Mouse (Mus musculus): ENCODE data around the gene Ccdc24. TPM values are rescaled to one million over a fixed set of nuclear protein-coding genes. Genes with fewer than 3 reads are reported as not detected.

Gene Ccdc24
- polyA plus RNA-seq, 2 experiments: 1.8 to 15.1 TPM

GRCm38 (mm10) chr4:117882701-117883691 is 10.6 kb upstream of the Ccdc24 start, which contains the start of gene B4galt2:
Gene B4galt2 (minus strand): TSS chr4:117883487.
- H3K4me1 ChIP-seq (ENCODE audit: control insufficient read depth, insufficient read depth, low read length): peaks cover 14% of the 10 kb centered on the region
- H3K27me3 ChIP-seq (ENCODE audit: control insufficient read depth, insufficient read depth, low read length): no peaks in the 10 kb centered on the region
- no peaks in the 10 kb centered on the region for H3K9me3 ChIP-seq (ENCODE audit: control insufficient read depth, low read length)
- H3K9ac ChIP-seq (ENCODE audit: low read depth, low read length, severe bottlenecking): peak within 1 kb of the TSS; percentile 87
- 0 out of 2 replicates have a peak, but pooled peaks have one; percentile 30 for TF ChIP-seq POLR2A (IDR thresholded peaks at IDR 0.05; ENCODE audit: borderline replicate concordance, extremely low read depth, insufficient read depth, insufficient read length)
- WGBS: under 1% methylated on average over 38 of the region's 103 CpGs
- ATAC-seq (ENCODE audit: low FRiP score, low read depth) (peak; percentile 56), DNase-seq (ENCODE audit: low spot score) (peak; percentile 67)
- peaks cover 53% of the 10 kb centered on the region for H3K36me3 ChIP-seq (ENCODE audit: control insufficient read depth, insufficient read depth, low read length)
- H3K27ac ChIP-seq (replicated peaks; ENCODE audit: low read depth, low read length): peak within 1 kb of the TSS; percentile 76
- peak within 1 kb of the TSS; percentile 79 for H3K4me3 ChIP-seq (replicated peaks; ENCODE audit: low read length)
- peak within 1 kb of the TSS; percentile 83 for H3K4me2 ChIP-seq (replicated peaks; ENCODE audit: low read depth, low read length, severe bottlenecking)

DNA sequence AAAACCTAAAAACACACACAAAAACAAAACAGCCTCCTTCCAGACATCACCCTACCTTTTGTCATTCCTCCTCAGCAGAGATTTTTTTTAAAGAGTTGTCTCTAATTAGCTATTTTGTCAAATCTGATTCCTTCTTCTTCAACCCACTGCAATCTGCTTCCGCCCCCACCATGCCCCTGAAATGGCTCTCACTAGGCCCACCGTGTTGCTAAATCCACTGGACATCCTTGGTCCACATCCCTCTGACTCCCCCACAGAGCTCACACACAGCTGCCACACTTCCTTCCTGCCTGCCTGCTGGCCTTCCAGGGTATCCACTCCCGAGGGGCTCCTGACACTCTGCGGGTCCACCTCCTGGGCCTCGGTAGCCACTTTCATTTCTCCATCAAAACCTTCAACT is 6.3 kb upstream of the Ccdc24 start:
- Histone ChIP-seq H3K4me1 (ENCODE audit: control insufficient read depth, insufficient read depth, low read length) (peaks cover 8% of the 10 kb centered on the region; the same call in 1 of the 2 replicates), H3K9ac (ENCODE audit: low read depth, low read length, severe bottlenecking) (no peak overlapping the region), H3K9me3 (ENCODE audit: control insufficient read depth, low read length) (no peaks in the 10 kb centered on the region), H3K4me2 (replicated peaks; ENCODE audit: low read depth, low read length, severe bottlenecking) (no peak overlapping the region), H3K4me3 (replicated peaks; ENCODE audit: low read length) (no peak overlapping the region), H3K36me3 (ENCODE audit: control insufficient read depth, insufficient read depth, low read length) (peaks cover 55% of the 10 kb centered on the region), H3K27me3 (ENCODE audit: control insufficient read depth, insufficient read depth, low read length) (no peaks in the 10 kb centered on the region), H3K27ac (replicated peaks; ENCODE audit: low read depth, low read length) (no peak overlapping the region)
- no peak for TF ChIP-seq POLR2A (IDR thresholded peaks at IDR 0.05; ENCODE audit: borderline replicate concordance, extremely low read depth, insufficient read depth, insufficient read length)
- ATAC-seq (ENCODE audit: low FRiP score, low read depth) (no peak), DNase-seq (ENCODE audit: low spot score) (no peak)
- WGBS: 75% methylated on average over 5 of the region's 5 CpGs

DNA sequence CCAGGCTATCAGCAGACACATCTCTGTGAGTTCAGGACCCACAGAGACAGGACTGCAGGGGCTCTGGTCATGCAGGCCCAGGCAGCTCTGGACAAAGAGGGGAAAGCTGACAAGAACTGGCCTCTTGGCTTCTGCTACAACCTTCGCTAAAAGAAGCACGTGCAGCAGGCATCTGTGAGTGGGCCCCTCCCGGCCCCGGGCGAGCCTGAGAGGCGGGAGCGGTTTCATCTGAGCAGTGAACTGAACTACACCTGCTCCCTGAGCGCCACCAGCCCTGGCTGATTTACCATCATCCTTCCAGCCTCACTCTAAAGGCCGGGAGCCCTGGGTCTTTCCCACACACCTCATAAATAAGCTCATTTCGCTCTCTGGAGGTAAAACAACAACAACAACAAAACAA is 5.9 kb upstream of the Ccdc24 start:
- Histone ChIP-seq H3K36me3 (ENCODE audit: control insufficient read depth, insufficient read depth, low read length) (peaks cover 59% of the 10 kb centered on the region), H3K4me1 (ENCODE audit: control insufficient read depth, insufficient read depth, low read length) (peaks cover 8% of the 10 kb centered on the region; the same call in 1 of the 2 replicates), H3K4me2 (replicated peaks; ENCODE audit: low read depth, low read length, severe bottlenecking) (no peak overlapping the region), H3K4me3 (replicated peaks; ENCODE audit: low read length) (no peak overlapping the region), H3K27me3 (ENCODE audit: control insufficient read depth, insufficient read depth, low read length) (no peaks in the 10 kb centered on the region), H3K27ac (replicated peaks; ENCODE audit: low read depth, low read length) (no peak overlapping the region), H3K9ac (ENCODE audit: low read depth, low read length, severe bottlenecking) (no peak overlapping the region), H3K9me3 (ENCODE audit: control insufficient read depth, low read length) (no peaks in the 10 kb centered on the region)
- ATAC-seq (ENCODE audit: low FRiP score, low read depth) (no peak), DNase-seq (ENCODE audit: low spot score) (no peak)
- TF ChIP-seq POLR2A (IDR thresholded peaks at IDR 0.05; ENCODE audit: borderline replicate concordance, extremely low read depth, insufficient read depth, insufficient read length): no peak
- WGBS: 53% methylated on average over 10 of the region's 10 CpGs

- ATAC-seq (ENCODE audit: low FRiP score, low read depth) (no peak), DNase-seq (ENCODE audit: low spot score) (no peak)
- TF ChIP-seq POLR2A (IDR thresholded peaks at IDR 0.05; ENCODE audit: borderline replicate concordance, extremely low read depth, insufficient read depth, insufficient read length): no peak
- no peak overlapping the region for H3K4me3 ChIP-seq (replicated peaks; ENCODE audit: low read length)
- H3K4me1 ChIP-seq (ENCODE audit: control insufficient read depth, insufficient read depth, low read length): peaks cover 3% of the 10 kb centered on the region; the same call in 1 of the 2 replicates
- H3K27ac ChIP-seq (replicated peaks; ENCODE audit: low read depth, low read length): no peak overlapping the region
- H3K4me2 ChIP-seq (replicated peaks; ENCODE audit: low read depth, low read length, severe bottlenecking): no peak overlapping the region
- peaks cover 34% of the 10 kb centered on the region for H3K36me3 ChIP-seq (ENCODE audit: control insufficient read depth, insufficient read depth, low read length)
- 93% methylated on average over 9 of the region's 9 CpGs for WGBS
- no peak overlapping the region for H3K9ac ChIP-seq (ENCODE audit: low read depth, low read length, severe bottlenecking)
- H3K9me3 ChIP-seq (ENCODE audit: control insufficient read depth, low read length): no peaks in the 10 kb centered on the region
- no peaks in the 10 kb centered on the region for H3K27me3 ChIP-seq (ENCODE audit: control insufficient read depth, insufficient read depth, low read length)
These were observed 1.3 kb upstream of the Ccdc24 start for GRCm38 (mm10) chr4:117873615-117874014.

DNA sequence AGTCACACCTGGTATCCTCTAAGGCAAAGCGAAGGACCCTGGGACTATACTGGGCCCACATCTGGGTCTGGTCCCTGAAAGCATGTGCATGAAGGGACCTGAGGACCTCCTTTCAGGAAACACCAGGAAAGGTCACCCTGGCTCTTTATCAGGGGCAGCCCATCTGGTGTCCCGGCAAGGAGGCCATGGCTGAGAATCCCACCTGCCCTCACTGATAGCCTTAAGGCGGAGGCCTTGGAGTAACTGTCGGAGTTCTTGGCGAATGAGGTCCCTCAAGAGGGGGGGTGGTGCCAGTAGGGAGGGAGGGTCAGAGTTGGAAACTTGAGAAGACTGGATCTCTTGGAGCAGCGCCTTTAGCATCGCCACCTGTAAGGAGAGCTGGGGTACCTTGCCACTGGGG is 570 bp downstream of the Ccdc24 start:
- no peak for TF ChIP-seq POLR2A (IDR thresholded peaks at IDR 0.05; ENCODE audit: borderline replicate concordance, extremely low read depth, insufficient read depth, insufficient read length)
- Histone ChIP-seq H3K4me1 (ENCODE audit: control insufficient read depth, insufficient read depth, low read length) (peaks cover 8% of the 10 kb centered on the region; the same call in 1 of the 2 replicates), H3K27ac (replicated peaks; ENCODE audit: low read depth, low read length) (no peak overlapping the region), H3K4me3 (replicated peaks; ENCODE audit: low read length) (no peak overlapping the region), H3K36me3 (ENCODE audit: control insufficient read depth, insufficient read depth, low read length) (peaks cover 16% of the 10 kb centered on the region), H3K4me2 (replicated peaks; ENCODE audit: low read depth, low read length, severe bottlenecking) (no peak overlapping the region), H3K9ac (ENCODE audit: low read depth, low read length, severe bottlenecking) (no peak overlapping the region), H3K9me3 (ENCODE audit: control insufficient read depth, low read length) (no peaks in the 10 kb centered on the region), H3K27me3 (ENCODE audit: control insufficient read depth, insufficient read depth, low read length) (no peaks in the 10 kb centered on the region)
- 42% methylated on average over 7 of the region's 7 CpGs for WGBS
- DNase-seq (ENCODE audit: low spot score) (no peak), ATAC-seq (ENCODE audit: low FRiP score, low read depth) (no peak)

Data from limb, embryonic 14.5 days (tissue).